Mouse (Mus musculus) erythroblast, embryonic 14.5 days (primary cell): Measurements from ENCODE around the gene Cox4i1.

Source experiments
- GATA1 ChIP-seq: IDR thresholded peaks from 2 replicates; pipeline ENCODE4 v1.6.1; 2012; ENCODE audit warnings: low read length, inconsistent platforms, mixed read lengths
- TAL1 ChIP-seq: IDR thresholded peaks from 3 replicates; pipeline ENCODE4 v1.6.1; 2012; ENCODE audit warnings: low read length, inconsistent platforms, mixed read lengths

DNA sequence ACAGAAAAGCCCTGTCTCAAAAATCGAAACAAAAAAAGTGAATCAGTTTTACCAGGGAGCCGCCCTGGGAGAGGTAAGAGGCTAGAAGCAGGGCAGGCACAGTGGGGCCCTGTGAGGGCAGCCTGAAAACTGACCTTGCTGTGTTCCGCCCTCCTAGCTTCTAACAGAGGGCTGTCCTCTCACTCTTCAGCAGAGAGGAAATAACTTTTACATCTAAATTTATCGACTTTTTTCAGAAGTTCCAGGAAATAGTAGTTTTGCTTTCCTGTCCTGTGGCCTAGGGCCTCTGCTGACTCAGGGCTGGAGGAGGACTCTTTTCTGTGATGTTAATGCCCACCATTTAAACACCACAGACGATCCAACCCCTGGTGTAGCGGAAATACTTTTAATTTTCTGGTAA lies 47.2 kb downstream of the Cox4i1 start:
- no peak for TF ChIP-seq GATA1
- TF ChIP-seq TAL1, result no peak
